Mouse (Mus musculus): Measurements from ENCODE around the gene Ceacam2. TPM values are rescaled to one million over a fixed set of nuclear protein-coding genes. Genes with fewer than 3 reads are reported as not detected.
"Not testable (repeated sequence)": the region's sequence is repeated elsewhere in the genome, so short reads cannot be mapped to it uniquely, and the experiment has no call there.

Gene Ceacam2
- polyA plus RNA-seq, 1 experiment from 2014 or later: not detected

- no peak overlapping the region for H3K4me3 ChIP-seq (ENCODE audit: low read depth, low read length)
- no peak overlapping the region for H3K4me2 ChIP-seq (ENCODE audit: low read depth)
- no peaks in the 10 kb centered on the region for H3K27me3 ChIP-seq (ENCODE audit: control insufficient read depth, insufficient read depth, low read length)
- no peak overlapping the region for H3K9ac ChIP-seq (ENCODE audit: low read length)
- no peaks in the 10 kb centered on the region for H3K4me1 ChIP-seq (ENCODE audit: control insufficient read depth, insufficient read depth, low read length)
- DNase-seq (ENCODE audit: low spot score) (no peak), ATAC-seq (ENCODE audit: insufficient read depth, low FRiP score, low TSS enrichment) (no peak)
- whole genome bisulfite sequencing: 91% methylated on average over 1 of the region's 1 CpGs
- H3K9me3 ChIP-seq (ENCODE audit: control insufficient read depth, low read length): no peaks in the 10 kb centered on the region
- H3K36me3 ChIP-seq (ENCODE audit: control insufficient read depth, insufficient read depth, low read length): no peaks in the 10 kb centered on the region
- no peak overlapping the region for H3K27ac ChIP-seq (ENCODE audit: low read depth, low read length)
These were observed 45.0 kb downstream of the Ceacam2 start for GRCm38 (mm10) chr7:25494649-25495048.

DNA sequence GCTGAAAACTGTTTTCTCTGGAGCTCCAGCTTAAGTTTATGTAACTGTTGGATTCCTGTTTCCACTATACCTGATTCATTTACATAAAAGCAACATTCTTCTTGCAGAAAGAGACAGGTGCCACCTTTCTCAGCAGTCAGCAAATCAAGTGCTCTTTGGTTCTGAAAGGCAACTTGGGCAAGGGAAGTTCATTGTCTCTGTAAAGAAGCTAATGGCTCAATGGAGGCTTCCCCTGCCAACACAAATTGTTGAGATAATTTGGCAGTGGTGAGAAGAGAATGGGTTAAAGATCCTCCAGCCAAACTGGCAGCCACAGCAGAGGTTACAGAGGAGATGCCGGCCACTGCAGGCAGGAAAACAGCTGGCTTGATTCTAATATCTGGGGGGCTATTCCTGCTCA lies 49.0 kb downstream of the Ceacam2 start:
- not testable (repeated sequence) for H3K4me1 ChIP-seq (ENCODE audit: control insufficient read depth, insufficient read depth, low read length); H3K36me3 ChIP-seq (ENCODE audit: control insufficient read depth, insufficient read depth, low read length); ATAC-seq (ENCODE audit: insufficient read depth, low FRiP score, low TSS enrichment); H3K27me3 ChIP-seq (ENCODE audit: control insufficient read depth, insufficient read depth, low read length); DNase-seq (ENCODE audit: low spot score); H3K9ac ChIP-seq (ENCODE audit: low read length); H3K4me2 ChIP-seq (ENCODE audit: low read depth); H3K9me3 ChIP-seq (ENCODE audit: control insufficient read depth, low read length); H3K27ac ChIP-seq (ENCODE audit: low read depth, low read length); H3K4me3 ChIP-seq (ENCODE audit: low read depth, low read length)
- no CpG with 5 or more reads among the region's 1 CpGs for WGBS

DNA sequence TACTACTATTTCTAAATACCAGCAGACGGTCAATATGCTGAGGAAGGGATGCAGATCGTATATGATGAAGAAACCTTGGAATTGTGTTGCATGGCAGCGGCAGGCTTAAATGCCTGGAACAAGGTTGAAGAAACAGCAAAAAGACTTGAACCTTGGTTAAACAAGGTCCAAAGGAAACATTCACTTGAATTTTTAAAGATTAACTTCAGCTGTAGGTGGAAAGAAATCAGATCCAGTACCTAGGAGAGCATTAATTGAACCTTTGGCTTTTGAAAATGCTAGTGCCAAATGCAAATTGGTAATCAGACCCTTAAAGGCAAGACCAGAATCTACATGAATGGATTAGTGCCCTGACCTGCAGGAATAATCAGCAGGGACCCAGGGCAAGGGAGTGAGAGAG lies 50.3 kb downstream of the Ceacam2 start:
- H3K9me3 ChIP-seq (ENCODE audit: control insufficient read depth, low read length); H3K27ac ChIP-seq (ENCODE audit: low read depth, low read length); H3K36me3 ChIP-seq (ENCODE audit: control insufficient read depth, insufficient read depth, low read length); H3K4me3 ChIP-seq (ENCODE audit: low read depth, low read length); H3K27me3 ChIP-seq (ENCODE audit: control insufficient read depth, insufficient read depth, low read length); ATAC-seq (ENCODE audit: insufficient read depth, low FRiP score, low TSS enrichment); H3K4me2 ChIP-seq (ENCODE audit: low read depth); H3K9ac ChIP-seq (ENCODE audit: low read length); H3K4me1 ChIP-seq (ENCODE audit: control insufficient read depth, insufficient read depth, low read length); DNase-seq (ENCODE audit: low spot score): not testable (repeated sequence)
- 90% methylated on average over 3 of the region's 3 CpGs for WGBS

- Histone ChIP-seq H3K27me3 (ENCODE audit: control insufficient read depth, insufficient read depth, low read length) (no peaks in the 10 kb centered on the region), H3K27ac (ENCODE audit: low read depth, low read length) (no peak overlapping the region), H3K36me3 (ENCODE audit: control insufficient read depth, insufficient read depth, low read length) (no peaks in the 10 kb centered on the region), H3K4me2 (ENCODE audit: low read depth) (no peak overlapping the region), H3K9ac (ENCODE audit: low read length) (no peak overlapping the region), H3K4me1 (ENCODE audit: control insufficient read depth, insufficient read depth, low read length) (no peaks in the 10 kb centered on the region), H3K9me3 (ENCODE audit: control insufficient read depth, low read length) (no peaks in the 10 kb centered on the region), H3K4me3 (ENCODE audit: low read depth, low read length) (no peak overlapping the region)
- 27% methylated on average over 1 of the region's 1 CpGs for WGBS
- ATAC-seq (ENCODE audit: insufficient read depth, low FRiP score, low TSS enrichment) (no peak), DNase-seq (ENCODE audit: low spot score) (no peak)
These were observed 53.5 kb downstream of the Ceacam2 start for GRCm38 (mm10) chr7:25486186-25486585.

- H3K9ac ChIP-seq (ENCODE audit: low read length): no peak overlapping the region
- DNase-seq (ENCODE audit: low spot score): no peak
- ATAC-seq (ENCODE audit: insufficient read depth, low FRiP score, low TSS enrichment): no peak
- H3K27ac ChIP-seq (ENCODE audit: low read depth, low read length): no peak overlapping the region
- 82% methylated on average over 5 of the region's 5 CpGs for WGBS
- no peaks in the 10 kb centered on the region for H3K27me3 ChIP-seq (ENCODE audit: control insufficient read depth, insufficient read depth, low read length)
- H3K4me2 ChIP-seq (ENCODE audit: low read depth): no peak overlapping the region
- no peaks in the 10 kb centered on the region for H3K9me3 ChIP-seq (ENCODE audit: control insufficient read depth, low read length)
- no peak overlapping the region for H3K4me3 ChIP-seq (ENCODE audit: low read depth, low read length)
- no peaks in the 10 kb centered on the region for H3K4me1 ChIP-seq (ENCODE audit: control insufficient read depth, insufficient read depth, low read length)
- no peaks in the 10 kb centered on the region for H3K36me3 ChIP-seq (ENCODE audit: control insufficient read depth, insufficient read depth, low read length)
These were observed 54.6 kb downstream of the Ceacam2 start for GRCm38 (mm10) chr7:25485061-25485460.

DNA sequence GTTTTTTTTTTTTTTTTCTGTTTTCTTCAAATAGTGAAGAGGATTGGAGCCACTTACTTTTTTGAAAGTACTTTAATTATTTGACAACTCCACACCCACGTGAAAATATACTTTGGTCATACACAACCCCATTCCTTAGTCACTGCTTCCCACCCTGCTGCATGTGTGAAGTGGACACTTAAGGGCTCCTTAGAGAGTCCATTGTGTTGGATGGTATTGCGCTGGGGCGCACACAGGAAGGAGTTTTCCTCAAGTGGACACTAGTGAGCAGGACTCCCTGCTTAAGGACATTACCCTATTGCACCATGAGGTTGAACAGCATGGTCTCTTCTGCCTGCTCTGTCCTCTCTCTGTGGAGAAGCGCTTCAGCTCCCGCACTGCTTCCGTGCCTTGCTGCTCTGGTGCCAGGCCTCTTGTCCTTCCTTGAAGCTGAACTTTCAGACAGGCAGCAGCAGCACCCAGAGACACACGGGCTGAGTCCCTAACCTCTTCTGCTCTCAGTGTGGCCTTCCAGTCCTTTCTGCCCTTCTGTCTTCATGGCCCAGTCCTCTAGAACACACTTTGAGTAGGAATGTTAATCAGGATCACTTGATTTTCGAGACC lies 56.4 kb downstream of the Ceacam2 start:
- WGBS: 78% methylated on average over 8 of the region's 8 CpGs
- no peak for DNase-seq (ENCODE audit: low spot score)
- no peak overlapping the region for H3K27ac ChIP-seq (ENCODE audit: low read depth, low read length)

DNA sequence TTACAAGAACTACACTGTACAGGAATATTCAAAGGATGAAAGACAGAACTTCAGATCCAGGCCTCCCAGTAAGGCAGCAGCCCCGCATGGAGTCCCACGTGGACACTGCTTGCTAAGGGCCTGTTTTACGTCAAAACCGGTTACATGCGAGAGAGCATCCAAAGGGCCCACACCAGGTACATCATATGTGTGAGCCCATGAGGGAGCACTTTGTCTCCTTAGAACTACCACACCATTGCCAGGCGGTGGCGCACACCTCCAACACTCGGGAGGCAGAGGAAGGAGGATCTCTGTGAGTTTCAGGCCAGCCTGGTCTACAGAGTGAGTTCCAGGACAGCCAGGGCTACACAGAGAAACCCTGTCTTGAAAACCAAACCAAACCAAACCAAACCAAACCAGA lies 58.9 kb downstream of the Ceacam2 start:
- not testable (repeated sequence) for H3K4me3 ChIP-seq (ENCODE audit: low read depth, low read length); DNase-seq (ENCODE audit: low spot score); H3K4me1 ChIP-seq (ENCODE audit: control insufficient read depth, insufficient read depth, low read length); H3K36me3 ChIP-seq (ENCODE audit: control insufficient read depth, insufficient read depth, low read length); H3K4me2 ChIP-seq (ENCODE audit: low read depth); H3K9me3 ChIP-seq (ENCODE audit: control insufficient read depth, low read length); H3K9ac ChIP-seq (ENCODE audit: low read length); ATAC-seq (ENCODE audit: insufficient read depth, low FRiP score, low TSS enrichment); H3K27ac ChIP-seq (ENCODE audit: low read depth, low read length); H3K27me3 ChIP-seq (ENCODE audit: control insufficient read depth, insufficient read depth, low read length)
- 69% methylated on average over 8 of the region's 8 CpGs for WGBS

More for the DNA sequence above, 56.4 kb downstream of the Ceacam2 start:
- Histone ChIP-seq H3K4me3 (ENCODE audit: low read depth, low read length) (no peak overlapping the region), H3K4me2 (ENCODE audit: low read depth) (no peak overlapping the region), H3K9me3 (ENCODE audit: control insufficient read depth, low read length) (no peaks in the 10 kb centered on the region), H3K36me3 (ENCODE audit: control insufficient read depth, insufficient read depth, low read length) (no peaks in the 10 kb centered on the region), H3K4me1 (ENCODE audit: control insufficient read depth, insufficient read depth, low read length) (no peaks in the 10 kb centered on the region), H3K9ac (ENCODE audit: low read length) (no peak overlapping the region), H3K27me3 (ENCODE audit: control insufficient read depth, insufficient read depth, low read length) (no peaks in the 10 kb centered on the region)
- ATAC-seq (ENCODE audit: insufficient read depth, low FRiP score, low TSS enrichment): no peak

DNA sequence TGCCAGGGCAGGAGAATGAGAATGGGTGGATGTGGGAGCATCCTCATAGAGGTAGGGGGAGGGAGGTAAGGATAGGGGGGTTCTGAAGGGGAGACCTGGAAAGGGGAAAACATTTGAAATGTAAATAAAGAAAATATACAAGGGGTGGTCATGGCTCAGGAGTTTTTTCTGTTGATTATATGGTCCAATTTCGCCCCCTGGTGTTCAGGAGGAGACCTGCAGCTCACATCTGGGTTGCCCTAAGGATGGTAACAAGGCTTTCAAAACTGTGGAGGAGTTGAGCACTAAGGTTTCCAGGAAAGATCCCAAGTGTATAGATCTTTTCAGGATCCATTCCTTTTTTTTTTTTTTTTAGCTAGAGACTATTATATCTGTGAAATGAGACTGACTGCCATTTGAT lies 60.2 kb downstream of the Ceacam2 start:
- Histone ChIP-seq H3K9me3 (ENCODE audit: control insufficient read depth, low read length) (no peaks in the 10 kb centered on the region), H3K4me3 (ENCODE audit: low read depth, low read length) (no peak overlapping the region), H3K4me2 (ENCODE audit: low read depth) (no peak overlapping the region), H3K36me3 (ENCODE audit: control insufficient read depth, insufficient read depth, low read length) (no peaks in the 10 kb centered on the region), H3K27me3 (ENCODE audit: control insufficient read depth, insufficient read depth, low read length) (no peaks in the 10 kb centered on the region), H3K4me1 (ENCODE audit: control insufficient read depth, insufficient read depth, low read length) (no peaks in the 10 kb centered on the region), H3K27ac (ENCODE audit: low read depth, low read length) (no peak overlapping the region), H3K9ac (ENCODE audit: low read length) (no peak overlapping the region)
- ATAC-seq (ENCODE audit: insufficient read depth, low FRiP score, low TSS enrichment) (no peak), DNase-seq (ENCODE audit: low spot score) (peak; percentile 35)
- WGBS: 0% methylated on average over 1 of the region's 1 CpGs

GRCm38 (mm10) chr7:25477752-25478093 lies 61.9 kb downstream of the Ceacam2 start:
- H3K4me3 ChIP-seq (ENCODE audit: low read depth, low read length); H3K36me3 ChIP-seq (ENCODE audit: control insufficient read depth, insufficient read depth, low read length); DNase-seq (ENCODE audit: low spot score); H3K27me3 ChIP-seq (ENCODE audit: control insufficient read depth, insufficient read depth, low read length); H3K4me2 ChIP-seq (ENCODE audit: low read depth); H3K9ac ChIP-seq (ENCODE audit: low read length); H3K27ac ChIP-seq (ENCODE audit: low read depth, low read length); H3K9me3 ChIP-seq (ENCODE audit: control insufficient read depth, low read length); ATAC-seq (ENCODE audit: insufficient read depth, low FRiP score, low TSS enrichment); H3K4me1 ChIP-seq (ENCODE audit: control insufficient read depth, insufficient read depth, low read length): not testable (repeated sequence)
- WGBS: 76% methylated on average over 1 of the region's 2 CpGs
